Mouse (Mus musculus) brain, embryonic 14.5 days (tissue): ENCODE data around the gene Adm2. TPM values are rescaled to one million over a fixed set of nuclear protein-coding genes. Genes with fewer than 3 reads are reported as not detected.

Source experiments
- DNase-seq: peaks from one replicate; pipeline ENCODE4 v3.0.0-alpha.2; 2011; ENCODE audit warnings: low read depth
- CTCF ChIP-seq: fragments of 200-500 bp; IDR thresholded peaks from 2 replicates; pipeline ENCODE4 v1.5.1; 2012; ENCODE audit warnings: inconsistent platforms, mild to moderate bottlenecking, moderate library complexity, borderline replicate concordance; ENCODE audit not compliant: insufficient read depth, insufficient read length; ENCODE audit errors: extremely low read depth
- POLR2A ChIP-seq: fragments of 200-500 bp; IDR thresholded peaks from 2 replicates; pipeline ENCODE4 v1.6.1; 2012; ENCODE audit warnings: mild to moderate bottlenecking, inconsistent platforms, borderline replicate concordance; ENCODE audit not compliant: poor library complexity, insufficient read depth, insufficient read length, severe bottlenecking; ENCODE audit errors: extremely low read depth
- polyA plus RNA-seq: library from polyadenylated mRNA; depleted of rRNA; stranded (reverse); fragments of >200 nt; gene quantifications from 2 replicates; pipeline ENCODE4 v1.2.3, GENCODE M21; 2012

The Adm2 gene
- polyA plus RNA-seq, 1 experiment, result not detected

DNA sequence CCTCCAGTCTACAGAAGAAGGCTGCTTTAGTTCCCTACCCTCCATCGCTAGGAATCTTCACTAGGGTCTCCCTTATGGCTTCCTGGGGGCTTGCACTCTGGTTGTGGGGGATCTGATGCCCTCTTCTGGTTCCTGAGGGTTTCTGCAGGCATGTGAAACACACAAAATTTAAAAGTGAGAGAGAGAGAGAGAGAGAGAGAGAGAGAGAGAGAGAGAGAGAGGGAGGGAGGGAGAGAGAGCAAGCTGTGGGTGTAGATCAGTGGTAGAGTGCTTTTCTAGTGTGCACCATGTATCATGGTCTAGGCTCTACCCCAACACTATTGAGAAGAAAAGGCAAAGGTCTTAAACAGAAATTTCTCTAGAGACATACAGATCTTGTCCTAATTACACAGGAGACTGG lies 19.2 kb downstream of the Adm2 start:
- DNase-seq, result no peak
- no peak for TF ChIP-seq POLR2A
- peak; percentile 5; the same call in 1 of the 2 replicates for TF ChIP-seq CTCF

- no peak for TF ChIP-seq CTCF
- no peak for TF ChIP-seq POLR2A
- DNase-seq, result no peak
These were observed 20.8 kb downstream of the Adm2 start for GRCm38 (mm10) chr15:89343325-89343724.

DNA sequence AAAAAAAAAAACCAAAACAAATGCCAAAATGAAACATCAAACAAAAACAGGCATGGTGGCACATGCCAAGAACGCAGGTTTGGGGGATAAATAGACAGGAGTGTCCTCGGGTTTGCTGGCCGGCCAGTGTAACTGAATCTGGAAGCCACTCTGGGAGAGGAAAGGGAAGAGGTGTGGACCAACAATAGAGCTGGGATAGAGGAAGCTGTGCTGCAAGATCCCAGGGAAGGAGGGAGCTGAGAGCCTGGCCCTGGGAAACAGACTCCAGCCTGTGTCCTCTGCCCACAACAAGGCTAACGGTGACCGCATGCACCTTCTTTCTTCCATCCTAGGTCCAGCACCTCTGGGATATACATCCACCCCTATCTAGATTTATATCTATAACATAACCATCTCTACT lies 27.9 kb downstream of the Adm2 start:
- no peak for DNase-seq
- no peak for TF ChIP-seq POLR2A

DNA sequence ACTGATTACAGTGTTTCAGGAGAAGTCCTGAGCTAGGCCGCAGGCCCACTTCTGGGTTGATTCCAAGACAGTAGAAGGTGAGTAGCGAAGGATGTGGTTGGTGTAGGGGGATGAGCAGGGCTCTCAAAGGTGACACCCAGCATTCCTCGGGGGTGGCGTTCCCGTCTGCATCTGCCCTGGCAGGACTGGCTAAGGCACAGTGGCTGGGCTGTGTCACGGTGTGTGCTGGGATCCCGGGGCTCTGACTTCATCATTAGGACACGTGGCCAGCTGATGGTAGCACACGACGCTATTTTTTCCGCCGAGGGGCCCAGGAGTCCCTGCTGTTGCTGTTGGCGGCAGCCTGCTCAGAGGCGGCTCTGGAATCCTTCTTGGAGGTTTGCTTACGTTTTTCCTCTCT lies 28.8 kb downstream of the Adm2 start:
- DNase-seq, result no peak
- no peak for TF ChIP-seq POLR2A
- TF ChIP-seq CTCF, result no peak

DNA sequence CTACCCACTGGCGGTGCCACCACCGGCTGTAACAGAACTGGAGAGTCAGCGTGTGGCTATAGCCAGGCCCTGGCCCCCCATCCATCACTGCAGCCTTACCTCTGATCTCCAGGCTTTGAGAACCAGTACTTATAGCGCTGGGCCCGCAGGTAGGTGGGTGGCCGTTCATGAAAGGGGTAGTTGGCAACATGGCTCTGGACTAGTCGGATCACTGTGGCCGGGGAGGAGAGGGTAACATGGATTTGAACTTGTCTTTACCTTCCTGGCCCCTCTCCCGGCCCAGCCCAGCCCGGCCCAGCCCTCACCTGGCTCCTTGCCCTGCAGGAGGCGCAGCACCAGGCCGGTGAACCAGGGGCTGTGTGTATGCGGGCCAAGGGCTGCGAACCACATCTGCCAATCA lies 29.5 kb downstream of the Adm2 start:
- DNase-seq, result no peak
- TF ChIP-seq POLR2A, result no peak
- no peak for TF ChIP-seq CTCF

DNA sequence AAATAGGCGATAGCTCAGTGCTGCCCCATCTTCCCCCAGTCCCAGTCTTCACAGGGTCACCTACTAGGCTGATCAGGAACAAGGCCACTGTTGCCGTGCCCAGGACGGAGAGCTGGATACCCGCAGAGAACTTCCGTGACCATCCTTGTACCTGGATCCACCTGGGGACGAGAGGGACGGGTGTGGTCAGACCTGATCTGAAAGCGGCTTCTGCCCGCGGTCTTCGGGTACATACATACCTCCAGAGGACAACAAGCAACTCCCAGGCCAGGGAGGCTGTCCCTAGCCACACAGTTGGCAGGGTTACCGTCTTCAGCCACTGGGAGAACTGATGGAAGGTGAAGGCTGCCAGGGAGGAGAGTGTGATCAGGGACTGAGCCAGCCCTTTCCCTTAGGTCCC lies 30.3 kb downstream of the Adm2 start:
- TF ChIP-seq POLR2A, result no peak
- no peak for DNase-seq

GRCm38 (mm10) chr15:89353837-89354236 lies 31.3 kb downstream of the Adm2 start:
- TF ChIP-seq CTCF (no peak), POLR2A (no peak)

GRCm38 (mm10) chr15:89354455-89354854 lies 31.9 kb downstream of the Adm2 start:
- DNase-seq, result no peak
- no peak for TF ChIP-seq POLR2A
- TF ChIP-seq CTCF, result no peak

More at GRCm38 (mm10) chr15:89353837-89354236, 31.3 kb downstream of the Adm2 start:
- no peak for DNase-seq

DNA sequence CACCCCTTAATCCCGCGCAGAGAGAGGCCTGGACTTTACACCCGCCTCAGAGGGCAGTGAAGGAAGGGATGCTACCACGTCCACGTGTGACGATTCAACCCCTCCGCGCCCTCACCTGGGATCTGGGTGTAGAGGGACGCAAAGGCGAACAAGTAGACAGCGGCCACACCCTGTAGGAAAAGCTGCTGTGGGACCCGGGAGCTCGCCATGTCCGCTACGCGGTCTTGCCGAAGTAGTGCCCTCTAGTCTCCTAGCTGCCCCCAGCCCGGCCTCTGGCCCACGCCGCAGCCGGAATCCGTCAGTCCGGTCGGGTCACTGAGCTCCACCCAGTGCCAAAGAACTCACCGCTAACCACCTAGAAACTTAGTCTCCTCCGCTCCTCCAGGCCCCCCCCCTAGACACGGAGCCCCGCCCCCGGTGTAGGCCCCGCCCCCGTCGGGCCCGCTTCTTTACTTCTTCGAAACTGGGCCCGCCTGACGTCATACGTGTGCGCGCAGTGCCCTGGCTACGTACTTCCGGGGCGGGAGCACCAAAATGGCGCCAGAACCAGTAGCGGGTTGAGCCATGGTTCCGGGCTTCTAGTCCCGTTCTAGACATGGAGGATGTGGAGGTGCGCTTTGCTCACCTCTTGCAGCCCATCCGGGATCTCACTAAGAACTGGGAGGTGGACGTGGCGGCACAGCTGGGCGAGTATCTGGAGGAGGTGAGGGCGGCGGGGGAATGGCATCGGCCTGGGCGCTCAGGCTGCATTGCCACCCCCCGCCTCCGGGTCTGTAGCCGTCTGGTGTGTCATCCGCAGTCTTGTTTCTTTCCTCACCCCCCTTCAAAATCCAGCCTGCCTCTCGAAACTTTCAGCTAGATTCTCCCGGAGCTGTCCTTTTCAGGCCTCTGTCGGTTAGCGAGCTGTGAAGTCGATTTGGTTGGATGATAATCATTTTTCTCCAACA lies 33.0 kb downstream of the Adm2 start, which contains the start of the genes Lmf2 and Ncaph2:
Gene Lmf2, minus strand, starts transcription at position 419 of the 947 bp plus-strand sequence.
Gene Ncaph2, plus strand, starts transcription at position 479 of the 947 bp plus-strand sequence.
- no peak for TF ChIP-seq CTCF
- TF ChIP-seq POLR2A, result no peak; the same call in 1 of the 2 replicates
- DNase-seq, result peak; percentile 98

DNA sequence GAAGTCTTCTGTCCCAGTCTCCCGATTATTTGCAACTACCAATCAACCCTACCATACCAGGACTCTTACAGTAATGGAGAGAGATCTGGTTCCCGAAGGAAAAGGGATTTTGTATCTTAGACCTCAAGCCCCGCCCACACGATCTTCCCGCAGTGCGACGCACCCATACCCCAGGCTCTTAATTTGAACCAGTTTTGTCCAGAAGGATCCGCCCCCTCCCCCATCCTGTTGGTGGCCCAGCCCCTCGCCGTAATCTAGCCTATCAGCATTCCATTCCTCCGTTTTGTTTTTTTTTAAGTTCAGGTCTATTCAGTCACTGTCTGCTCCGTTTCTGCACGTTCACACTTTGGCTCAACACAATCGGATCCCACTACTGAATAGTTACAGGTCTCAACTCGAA lies 33.9 kb downstream of the Adm2 start:
- TF ChIP-seq CTCF, result no peak
- no peak for TF ChIP-seq POLR2A
- peak; percentile 95 for DNase-seq

DNA sequence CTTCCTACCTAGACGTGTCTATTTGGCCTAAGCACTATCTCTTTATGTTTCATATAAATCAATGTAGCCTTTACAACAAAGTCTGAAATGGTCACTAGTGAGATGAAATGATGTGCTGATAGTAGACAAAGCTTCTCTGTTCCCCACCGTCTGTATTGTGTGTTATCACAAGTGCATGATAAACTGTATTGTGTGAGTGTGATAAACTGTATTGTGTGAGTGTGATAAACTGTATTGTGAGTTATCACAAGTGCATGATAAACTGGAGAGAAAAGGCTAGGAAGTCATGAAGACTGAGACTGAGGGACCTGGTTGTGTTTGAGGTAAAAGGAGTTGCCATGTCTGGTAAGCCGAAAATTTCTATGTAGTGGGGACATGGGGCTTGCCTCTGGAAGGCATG lies 36.3 kb downstream of the Adm2 start:
- TF ChIP-seq CTCF (no peak), POLR2A (no peak)
- no peak for DNase-seq

GRCm38 (mm10) chr15:89363051-89363450 lies 40.5 kb downstream of the Adm2 start:
- TF ChIP-seq POLR2A (no peak), CTCF (no peak)

More at GRCm38 (mm10) chr15:89363051-89363450, 40.5 kb downstream of the Adm2 start:
- DNase-seq, result no peak
